Mouse (Mus musculus) limb, embryonic 14.5 days (tissue): ENCODE results near the gene A930017K11Rik. TPM values are rescaled to one million over a fixed set of nuclear protein-coding genes. Genes with fewer than 3 reads are reported as not detected.

Source experiments
- ATAC-seq: fragments of 200-750 bp; cut with Nextera tagmentation; 2 replicates; pipeline ENCODE4 v1.8.0; 2017; ENCODE audit warnings: low read depth, moderate number of reproducible peaks, moderate TSS enrichment; ENCODE audit not compliant: low FRiP score
- DNase-seq: peaks from one replicate; pipeline ENCODE4 v3.0.0-alpha.2; 2015; ENCODE audit warnings: low spot score
- H3K27ac ChIP-seq: fragments of 300-500 bp; sonication (generic); replicated peaks from 2 replicates; pipeline ENCODE4 v1.5.1; 2014; ENCODE audit warnings: low read depth, mild to moderate bottlenecking, low read length, moderate library complexity, mixed read lengths
- H3K27me3 ChIP-seq: fragments of 300-500 bp; sonication (generic); 2 replicates; pipeline ENCODE4 v1.6.1; 2014; ENCODE audit warnings: low read length, mixed read lengths; ENCODE audit not compliant: control insufficient read depth, insufficient read depth
- H3K36me3 ChIP-seq: fragments of 300-500 bp; sonication (generic); 2 replicates; pipeline ENCODE4 v1.6.1; 2014; ENCODE audit warnings: mild to moderate bottlenecking, low read length, moderate library complexity, mixed read lengths; ENCODE audit not compliant: control insufficient read depth, insufficient read depth
- H3K4me1 ChIP-seq: fragments of 300-500 bp; sonication (generic); 2 replicates; pipeline ENCODE4 v1.6.1; 2014; ENCODE audit warnings: antibody characterized with exemption, low read length, mixed read lengths; ENCODE audit not compliant: control insufficient read depth, insufficient read depth
- H3K4me2 ChIP-seq: fragments of 300-500 bp; sonication (generic); replicated peaks from 2 replicates; pipeline ENCODE4 v1.6.1; 2014; ENCODE audit warnings: low read depth, mild to moderate bottlenecking, low read length, moderate library complexity; ENCODE audit not compliant: severe bottlenecking
- H3K4me3 ChIP-seq: fragments of 300-500 bp; sonication (generic); replicated peaks from 2 replicates; pipeline ENCODE4 v1.5.1; 2014; ENCODE audit warnings: low read length
- H3K9ac ChIP-seq: fragments of 300-500 bp; sonication (generic); 2 replicates; pipeline ENCODE4 v1.6.1; 2014; ENCODE audit warnings: mild to moderate bottlenecking, low read depth, low read length, moderate library complexity; ENCODE audit not compliant: severe bottlenecking
- H3K9me3 ChIP-seq: fragments of 300-500 bp; sonication (generic); 2 replicates; pipeline ENCODE4 v1.6.1; 2016; ENCODE audit warnings: low read length; ENCODE audit not compliant: control insufficient read depth
- POLR2A ChIP-seq: fragments of 200-500 bp; IDR thresholded peaks from 2 replicates; pipeline ENCODE4 v1.8.0; 2012; ENCODE audit warnings: inconsistent platforms, mild to moderate bottlenecking, moderate library complexity, borderline replicate concordance; ENCODE audit not compliant: insufficient read depth, insufficient read length; ENCODE audit errors: extremely low read depth
- WGBS: fragments of 180-500 bp; shearing (Covaris S2); extraction: QIAGEN DNeasy Blood & Tissue Kit; methylation state at CpG from one replicate; pipeline ENCODE4 v1.1.7; 2014; 5-methylcytosine and 5-hydroxymethylcytosine counted together
- polyA plus RNA-seq, 2 experiments: library from polyadenylated mRNA; depleted of rRNA in 1 of 2; stranded (reverse) in 1 of 2; unstranded in 1 of 2; fragments of >200 nt; fragmentation: Nextera tagmentation in 1 of 2; extraction: Ambion mirVana in 1 of 2; gene quantifications; 2 replicates each; pipeline versions ENCODE4 v1.2.1 to v1.2.3; 2012 to 2014

Gene A930017K11Rik
- polyA plus RNA-seq, 2 experiments, result 0.23 to 0.25 TPM

DNA sequence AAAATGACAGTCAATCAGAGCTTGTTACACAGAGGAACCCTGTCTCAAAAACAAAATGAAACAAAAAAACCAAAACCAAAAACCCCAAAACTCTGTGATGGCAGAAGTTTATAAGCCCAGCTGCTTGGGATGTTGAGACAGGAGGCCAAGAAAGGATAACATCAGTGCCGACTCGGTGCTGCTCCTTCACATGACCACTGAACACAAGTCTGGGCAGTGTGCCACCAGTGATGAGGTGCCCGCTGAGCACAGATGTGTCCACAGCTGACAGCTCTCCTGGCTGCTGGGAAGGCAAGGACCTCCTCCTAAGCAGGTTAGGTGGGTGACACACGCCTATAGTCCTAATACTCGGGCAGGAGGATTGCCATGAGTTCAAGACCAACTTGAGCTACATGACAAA lies 30.2 kb downstream of the A930017K11Rik start:
- ATAC-seq (no peak), DNase-seq (no peak)
- Histone ChIP-seq H3K27ac (no peak overlapping the region), H3K9me3 (no peaks in the 10 kb centered on the region), H3K27me3 (no peaks in the 10 kb centered on the region), H3K4me1 (peaks cover 10% of the 10 kb centered on the region; the same call in 1 of the 2 replicates), H3K4me3 (no peak overlapping the region), H3K36me3 (peaks cover 19% of the 10 kb centered on the region), H3K4me2 (no peak overlapping the region), H3K9ac (no peak overlapping the region)
- no peak for TF ChIP-seq POLR2A
- WGBS, result 88% methylated on average over 5 of the region's 5 CpGs

DNA sequence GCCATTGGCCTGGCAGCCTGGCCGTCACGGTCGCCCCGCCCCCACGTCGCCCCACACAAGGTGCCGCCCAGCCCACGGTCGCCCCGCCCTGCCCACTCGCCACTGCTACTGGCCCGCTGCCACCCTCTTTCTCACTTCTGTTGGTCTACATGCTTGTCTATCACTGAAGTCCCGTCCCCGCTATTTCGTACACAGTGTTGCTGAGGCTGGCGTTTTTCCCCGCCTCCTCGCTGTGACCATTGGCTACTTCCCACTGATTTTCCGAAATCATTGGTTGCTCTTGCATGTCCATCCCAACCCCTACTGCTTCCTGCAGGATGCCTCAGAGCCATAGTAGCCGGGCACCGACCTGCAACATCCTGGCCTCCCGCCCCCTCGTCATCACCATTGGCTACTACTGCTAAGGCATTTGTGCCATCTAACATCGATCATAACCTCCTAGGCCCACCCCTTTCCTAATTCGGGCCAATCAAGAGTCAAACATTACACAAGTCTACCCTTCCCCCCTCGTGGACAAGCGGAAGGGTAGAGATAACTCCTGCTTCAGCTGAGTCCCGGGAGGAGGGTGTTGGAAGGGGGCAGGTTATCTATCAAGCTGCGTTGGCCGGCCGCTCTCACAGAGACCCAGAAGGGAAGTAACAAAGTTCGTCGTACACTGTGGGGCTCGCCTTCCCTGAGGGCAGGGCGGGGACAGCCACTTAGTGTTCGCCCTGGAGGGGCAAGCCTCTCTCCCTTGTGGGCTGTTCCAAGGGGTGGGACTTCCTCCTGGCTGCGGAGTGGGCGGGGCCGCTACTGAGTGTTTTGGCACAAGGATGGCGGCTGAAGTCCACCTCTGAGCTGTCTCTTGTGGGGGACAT lies 32.4 kb downstream of the A930017K11Rik start:
- no peaks in the 10 kb centered on the region for H3K27me3 ChIP-seq
- no peak for TF ChIP-seq POLR2A
- H3K9me3 ChIP-seq, result no peaks in the 10 kb centered on the region
- H3K36me3 ChIP-seq, result peaks cover 4% of the 10 kb centered on the region; the same call in 1 of the 2 replicates
- ATAC-seq (peak; percentile 96), DNase-seq (peak; percentile 100)
- H3K4me1 ChIP-seq, result peaks cover 10% of the 10 kb centered on the region; the same call in 1 of the 2 replicates
- H3K4me3 ChIP-seq, result peak overlapping the region; percentile 89
- H3K4me2 ChIP-seq, result peak overlapping the region; percentile 60
- H3K27ac ChIP-seq, result peak overlapping the region; percentile 82
- WGBS, result 0% methylated on average over 30 of the region's 40 CpGs
- peak overlapping the region; percentile 67 for H3K9ac ChIP-seq

DNA sequence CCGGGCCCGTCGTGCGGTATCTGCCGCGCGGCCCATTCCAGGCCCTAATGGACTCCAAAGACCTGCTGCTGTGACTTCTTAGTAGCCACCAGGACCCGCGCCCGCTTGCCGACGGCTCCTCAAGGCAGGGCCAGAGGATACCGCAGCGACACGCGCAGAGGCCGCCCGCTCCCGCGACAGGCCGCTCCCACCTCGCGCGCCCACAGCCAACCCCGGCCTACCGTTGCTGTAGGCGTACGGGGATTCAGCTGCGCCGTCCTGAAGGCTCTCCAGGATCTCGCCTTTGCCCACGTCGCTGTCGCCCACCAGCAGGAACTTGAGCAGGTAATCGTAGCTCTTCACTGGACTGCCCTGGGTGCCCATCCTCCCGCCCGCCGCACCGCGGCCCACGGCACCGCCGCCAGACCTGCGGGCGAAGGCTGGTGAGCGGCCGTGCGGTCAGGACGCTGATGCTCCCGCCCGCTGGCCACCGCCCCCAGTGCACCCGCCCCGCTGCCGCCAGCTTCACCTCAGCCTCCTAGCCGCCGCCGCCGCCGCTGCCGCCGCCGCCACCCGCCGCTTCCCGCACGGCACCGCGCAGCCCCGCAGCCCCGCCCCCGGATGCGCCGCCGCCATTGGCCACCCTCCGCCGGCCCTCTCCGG lies 33.1 kb downstream of the A930017K11Rik start, which contains the start of gene Rab40c:
Gene Rab40c (minus strand): TSS at position 584 of the 642 bp plus-strand sequence.
- ATAC-seq, result no peak
- no peaks in the 10 kb centered on the region for H3K27me3 ChIP-seq
- H3K4me2 ChIP-seq, result peak within 1 kb of the TSS; percentile 60
- peak within 1 kb of the TSS; percentile 89 for H3K4me3 ChIP-seq
- peaks cover 10% of the 10 kb centered on the region; the same call in 1 of the 2 replicates for H3K4me1 ChIP-seq
- DNase-seq, result peak; percentile 9
- H3K27ac ChIP-seq, result peak within 1 kb of the TSS; percentile 82
- TF ChIP-seq POLR2A, result no peak
- under 1% methylated on average over 47 of the region's 78 CpGs for WGBS
- H3K9ac ChIP-seq, result peak within 1 kb of the TSS; percentile 85
- H3K36me3 ChIP-seq, result peaks cover 4% of the 10 kb centered on the region; the same call in 1 of the 2 replicates
- H3K9me3 ChIP-seq, result no peaks in the 10 kb centered on the region

DNA sequence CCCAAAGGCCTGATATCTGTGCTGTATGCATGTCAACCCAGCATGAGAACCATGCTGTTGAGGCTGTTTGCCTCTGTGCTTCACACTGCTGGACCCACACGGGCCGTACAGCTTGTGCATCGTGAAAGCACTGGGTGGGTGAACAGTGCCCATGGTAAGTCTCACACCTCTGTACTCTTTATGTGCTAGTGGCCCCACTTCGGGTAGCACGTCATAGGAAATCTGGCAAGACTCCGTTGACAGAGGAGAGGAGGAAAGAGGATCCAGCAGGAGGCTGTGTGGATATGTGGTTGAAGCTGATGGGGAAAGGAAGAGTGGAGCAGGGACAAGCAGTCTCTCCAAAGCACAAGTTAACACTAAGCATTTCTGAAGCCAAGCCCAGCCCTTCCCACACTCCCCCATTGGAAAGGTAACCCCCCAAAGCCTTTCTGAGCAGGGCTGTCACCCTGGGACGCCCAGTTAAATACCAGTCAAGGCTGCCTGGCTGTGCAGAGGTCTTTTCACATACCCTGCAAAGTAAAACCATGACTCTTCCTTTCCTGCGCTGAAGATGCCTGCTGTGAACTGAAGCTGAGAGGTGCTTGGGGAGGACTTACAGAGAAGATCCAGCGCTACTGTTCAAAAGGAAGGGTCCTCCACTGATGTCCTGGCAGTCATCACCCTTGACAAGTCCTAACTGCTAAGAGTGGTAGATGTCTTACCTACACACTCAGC lies 34.2 kb downstream of the A930017K11Rik start:
- Histone ChIP-seq H3K9ac (peak overlapping the region; percentile 85), H3K4me1 (peaks cover 10% of the 10 kb centered on the region; the same call in 1 of the 2 replicates), H3K9me3 (no peaks in the 10 kb centered on the region), H3K4me2 (peak overlapping the region; percentile 58), H3K36me3 (peaks cover 6% of the 10 kb centered on the region), H3K27me3 (no peaks in the 10 kb centered on the region), H3K4me3 (peak overlapping the region; percentile 89), H3K27ac (no peak overlapping the region)
- 87% methylated on average over 9 of the region's 9 CpGs for WGBS
- ATAC-seq (no peak), DNase-seq (no peak)
- TF ChIP-seq POLR2A, result no peak

- Histone ChIP-seq H3K4me2 (no peak overlapping the region), H3K36me3 (peaks cover 11% of the 10 kb centered on the region), H3K4me3 (no peak overlapping the region), H3K9ac (no peak overlapping the region), H3K4me1 (peaks cover 10% of the 10 kb centered on the region; the same call in 1 of the 2 replicates), H3K27ac (no peak overlapping the region), H3K9me3 (no peaks in the 10 kb centered on the region), H3K27me3 (no peaks in the 10 kb centered on the region)
- TF ChIP-seq POLR2A, result no peak
- DNase-seq (no peak), ATAC-seq (no peak)
- 81% methylated on average over 8 of the region's 8 CpGs for WGBS
Observed at GRCm38 (mm10) chr17:25916931-25917647, 35.3 kb downstream of the A930017K11Rik start.
